13 mouse cellular contexts compared by ENCODE assay signal in genomic region chr16:92783651-92784131, GRCm38 (mm10). TPM values are rescaled to one million over a fixed set of nuclear protein-coding genes. Genes with fewer than 3 reads are reported as not detected.
DNase-seq lines count a peak whose midpoint lies in the region; ATAC-seq and TF ChIP-seq lines count a peak whose summit lies in the region.
"Had no signal": no experiment of that assay in that cellular context is flagged by ENCODE, and none has a peak within 500 bp of the region (broad histone marks: within the 10 kb centered on the region; RNA-seq: fewer than 3 reads in every experiment).

No protein-coding gene starts in this region.

- TF ChIP-seq POLR2A in brain, embryonic 14.5 days (IDR thresholded peaks at IDR 0.05; ENCODE audit: borderline replicate concordance, extremely low read depth, insufficient read depth, insufficient read length, poor library complexity, severe bottlenecking): no peak

- H3K27me3 ChIP-seq in forebrain, embryonic 14.5 days (replicated peaks; ENCODE audit: control insufficient read depth, insufficient read depth, low read length): no peaks in the 10 kb centered on the region
- no peaks in the 10 kb centered on the region for H3K27me3 ChIP-seq in forebrain, embryonic 11.5 days (ENCODE audit: control insufficient read depth, insufficient read depth, low read length)
- peaks cover 5% of the 10 kb centered on the region; the same call in 1 of the 2 replicates for H3K27me3 ChIP-seq in limb, embryonic 12.5 days
- H3K27me3 ChIP-seq in limb, embryonic 10.5 days (ENCODE audit: low read depth, poor library complexity, severe bottlenecking): peaks cover 19% of the 10 kb centered on the region

- H3K4me3 ChIP-seq in forebrain, embryonic 14.5 days (ENCODE audit: low read depth, low read length): no peak overlapping the region
- H3K4me3 ChIP-seq in forebrain, embryonic 11.5 days (ENCODE audit: low read depth, low read length): no peak overlapping the region
- H3K4me3 ChIP-seq in limb, embryonic 12.5 days (replicated peaks): no peak overlapping the region
- no peak overlapping the region for H3K4me3 ChIP-seq in limb, embryonic 10.5 days

- H3K4me2 ChIP-seq in forebrain, embryonic 14.5 days (ENCODE audit: low read length): no peak overlapping the region
- H3K4me2 ChIP-seq in forebrain, embryonic 11.5 days (ENCODE audit: low read depth, low read length, severe bottlenecking): no peak overlapping the region
- H3K4me2 ChIP-seq in limb, embryonic 12.5 days: no peak overlapping the region

- peak; percentile 24 for DNase-seq in forebrain, embryonic 14.5 days (ENCODE audit: low spot score)
- no peak for DNase-seq in forebrain, embryonic 11.5 days (ENCODE audit: low spot score)
- no peak for DNase-seq in limb, embryonic 10.5 days (ENCODE audit: low spot score)
- peak; percentile 63 for DNase-seq in brain, embryonic 14.5 days (ENCODE audit: low read depth)
- peak; percentile 67 for DNase-seq in lung, postnatal 36 days
- DNase-seq in urinary bladder, postnatal 10 days (ENCODE audit: low spot score): no peak
- DNase-seq in kidney, postnatal 10 days: no peak
- DNase-seq: adrenal gland, postnatal 36 days; cerebellum, adult 2 months; kidney, adult 2 months; spleen, adult 18-20 months; thymus, adult 2 months had no signal

- no peaks in the 10 kb centered on the region for H3K4me1 ChIP-seq in forebrain, embryonic 14.5 days (ENCODE audit: control insufficient read depth, insufficient read depth, low read length)
- no peaks in the 10 kb centered on the region for H3K4me1 ChIP-seq in forebrain, embryonic 11.5 days (replicated peaks; ENCODE audit: control insufficient read depth, insufficient read depth, low read length)
- peaks cover 16% of the 10 kb centered on the region for H3K4me1 ChIP-seq in limb, embryonic 12.5 days (replicated peaks)
- peaks cover 14% of the 10 kb centered on the region for H3K4me1 ChIP-seq in limb, embryonic 10.5 days

- no peaks in the 10 kb centered on the region for H3K36me3 ChIP-seq in forebrain, embryonic 14.5 days (ENCODE audit: control insufficient read depth, insufficient read depth, low read length)
- H3K36me3 ChIP-seq in forebrain, embryonic 11.5 days (ENCODE audit: control insufficient read depth, insufficient read depth, low read length): no peaks in the 10 kb centered on the region
- H3K36me3 ChIP-seq in limb, embryonic 12.5 days: no peaks in the 10 kb centered on the region
- H3K36me3 ChIP-seq in limb, embryonic 10.5 days: no peaks in the 10 kb centered on the region

- WGBS in forebrain, embryonic 14.5 days: 55% methylated on average over 7 of the region's 7 CpGs
- 48% methylated on average over 7 of the region's 7 CpGs for whole genome bisulfite sequencing in forebrain, embryonic 11.5 days
- 40% methylated on average over 7 of the region's 7 CpGs for WGBS in limb, embryonic 12.5 days
- 57% methylated on average over 7 of the region's 7 CpGs for WGBS in limb, embryonic 10.5 days

- no peak for TF ChIP-seq CTCF in brain, embryonic 14.5 days (IDR thresholded peaks at IDR 0.05; ENCODE audit: borderline replicate concordance, extremely low read depth, insufficient read depth, insufficient read length)

- H3K9ac ChIP-seq in forebrain, embryonic 14.5 days (ENCODE audit: low read length): no peak overlapping the region
- H3K9ac ChIP-seq in forebrain, embryonic 11.5 days (ENCODE audit: low read length): no peak overlapping the region
- no peak overlapping the region for H3K9ac ChIP-seq in limb, embryonic 12.5 days (replicated peaks)

- H3K27ac ChIP-seq in forebrain, embryonic 14.5 days (ENCODE audit: low read depth, low read length): no peak overlapping the region
- H3K27ac ChIP-seq in forebrain, embryonic 11.5 days (ENCODE audit: low read depth, low read length): no peak overlapping the region
- 0 out of 2 replicates have a peak overlapping the region, but pooled peaks have one; percentile 12 for H3K27ac ChIP-seq in limb, embryonic 12.5 days
- H3K27ac ChIP-seq in limb, embryonic 10.5 days: no peak overlapping the region

- H3K9me3 ChIP-seq in forebrain, embryonic 14.5 days (replicated peaks; ENCODE audit: control insufficient read depth, low read length): no peaks in the 10 kb centered on the region
- no peaks in the 10 kb centered on the region for H3K9me3 ChIP-seq in forebrain, embryonic 11.5 days (ENCODE audit: control insufficient read depth, low read length)
- H3K9me3 ChIP-seq in limb, embryonic 12.5 days: no peaks in the 10 kb centered on the region
- no peaks in the 10 kb centered on the region for H3K9me3 ChIP-seq in limb, embryonic 10.5 days (replicated peaks)

- no peak for ATAC-seq in forebrain, embryonic 14.5 days
- ATAC-seq in forebrain, embryonic 11.5 days (replicated peaks; ENCODE audit: low FRiP score): no peak
- no peak for ATAC-seq in limb, embryonic 12.5 days (ENCODE audit: insufficient number of reproducible peaks, insufficient read depth, low FRiP score, low TSS enrichment, low read depth)

RNA-seq across cellular contexts. Expression of gene Runx1, which starts 42.3 kb away (rescaled TPM):
- polyA plus RNA-seq in forebrain, embryonic 14.5 days (2014; fragmentation: Nextera tagmentation; extraction: Ambion mirVana): 0.39 and 0.40 TPM in 2 replicates
- 1.8 and 2.2 TPM in 2 replicates for polyA plus RNA-seq in forebrain, embryonic 11.5 days (2014; fragmentation: Nextera tagmentation; extraction: Ambion mirVana)
- 4.9 and 5.4 TPM in 2 replicates for polyA plus RNA-seq in limb, embryonic 12.5 days (2016; fragmentation: Nextera tagmentation; extraction: Ambion mirVana)
- polyA plus RNA-seq in limb, embryonic 10.5 days (2016; fragmentation: Nextera tagmentation; extraction: Ambion mirVana): 1.2 TPM in 2 replicates
- 0.48 and 1.4 TPM in 2 replicates for polyA plus RNA-seq in brain, embryonic 14.5 days (2012; rRNA removed)

Comparison
In these comparisons a context has a peak if more than half of its experiments do, and no peak if none do; other contexts are left out.
1. DNase-seq: peak in forebrain, embryonic 14.5 days (single experiment), brain, embryonic 14.5 days (single experiment) and lung, postnatal 36 days (single experiment); none in forebrain, embryonic 11.5 days (single experiment), limb, embryonic 10.5 days (single experiment), urinary bladder, postnatal 10 days (single experiment) and kidney, postnatal 10 days (single experiment).